Mouse (Mus musculus) retina, adult 2 months (tissue): Measurements from ENCODE around the gene Pheta1.
"Not testable (repeated sequence)": the region's sequence is repeated elsewhere in the genome, so short reads cannot be mapped to it uniquely, and the experiment has no call there.

Source experiments
- DNase-seq: peaks from one replicate; pipeline ENCODE4 v3.0.0-alpha.2; 2012; ENCODE audit warnings: low read depth, low spot score

The Pheta1 gene

DNA sequence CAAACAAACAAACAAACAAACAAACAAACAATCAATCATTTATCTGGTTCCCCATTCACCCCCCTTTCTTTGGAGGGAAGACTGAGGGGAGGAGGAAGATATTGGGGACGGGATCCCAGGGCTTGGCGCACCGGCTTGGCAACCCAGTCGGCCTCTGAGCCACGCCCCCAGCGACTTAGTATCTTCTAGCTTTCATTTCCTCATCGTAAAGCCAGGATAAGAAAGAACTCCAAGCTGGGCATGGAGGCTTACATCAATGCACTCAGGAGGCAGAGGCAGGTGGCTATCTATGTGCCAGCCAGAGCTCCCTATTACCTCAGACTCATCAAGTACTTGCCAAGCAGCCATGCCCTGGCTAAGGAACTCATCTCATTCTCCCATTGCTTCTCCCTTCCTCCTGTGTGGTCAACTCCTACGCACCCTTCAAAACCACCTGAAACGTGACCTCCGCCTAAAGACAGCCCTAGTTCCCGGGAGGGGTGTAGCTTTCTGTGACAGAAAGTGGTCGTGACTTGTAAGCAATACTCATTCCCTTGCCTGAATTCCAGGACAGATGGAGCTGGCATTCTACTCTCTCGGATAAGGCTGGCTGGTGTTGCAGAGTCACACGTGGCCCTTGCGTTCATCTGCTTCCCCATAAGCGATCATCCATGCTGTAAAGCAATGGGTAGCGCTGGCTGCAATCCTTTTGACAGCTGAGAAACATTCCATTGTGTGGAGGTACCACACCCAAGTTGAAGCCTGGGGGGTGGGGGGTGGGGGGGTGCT, 5.5 kb upstream of the Pheta1 start:
- no peak for DNase-seq

DNA sequence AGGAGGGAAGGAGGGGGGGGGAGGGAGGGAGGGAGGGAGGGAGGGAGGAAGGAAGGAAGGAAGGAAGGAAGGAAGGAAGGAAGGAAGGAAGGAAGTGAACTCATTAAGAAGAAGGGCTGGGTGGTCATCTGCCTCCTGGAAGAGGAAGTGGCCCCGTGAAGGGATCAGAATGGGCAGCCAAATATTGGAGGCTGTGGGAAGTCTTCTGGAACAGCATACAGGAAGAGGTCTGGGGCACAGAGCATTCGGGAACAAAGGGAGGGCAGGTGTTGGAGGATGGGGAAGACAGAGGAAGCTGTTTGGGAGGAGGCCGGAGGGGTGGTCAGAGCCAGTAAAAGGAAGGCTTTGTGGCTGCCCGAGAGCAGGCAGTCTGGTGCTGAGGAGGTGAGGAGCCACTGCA, 3.4 kb upstream of the Pheta1 start:
- DNase-seq = no peak

DNA sequence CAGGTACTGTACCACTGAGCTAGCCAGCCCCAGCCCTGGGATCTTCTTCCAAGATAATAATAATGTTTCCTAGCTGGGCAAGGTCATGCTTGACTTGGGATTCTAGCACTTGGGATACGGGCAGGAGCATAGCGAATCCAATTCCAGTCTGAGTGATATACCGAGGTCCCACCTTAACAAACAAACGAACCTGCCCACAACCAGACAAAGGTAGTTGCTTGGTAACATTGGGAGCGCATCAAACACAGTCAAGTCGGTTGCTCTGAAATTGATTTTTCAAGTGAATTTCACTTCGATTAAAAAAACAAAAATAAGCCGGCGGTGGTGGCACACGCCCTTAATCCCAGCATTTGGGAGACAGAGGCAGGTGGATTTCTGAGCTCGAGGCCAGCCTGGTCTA, 2.5 kb upstream of the Pheta1 start:
- DNase-seq = no peak

DNA sequence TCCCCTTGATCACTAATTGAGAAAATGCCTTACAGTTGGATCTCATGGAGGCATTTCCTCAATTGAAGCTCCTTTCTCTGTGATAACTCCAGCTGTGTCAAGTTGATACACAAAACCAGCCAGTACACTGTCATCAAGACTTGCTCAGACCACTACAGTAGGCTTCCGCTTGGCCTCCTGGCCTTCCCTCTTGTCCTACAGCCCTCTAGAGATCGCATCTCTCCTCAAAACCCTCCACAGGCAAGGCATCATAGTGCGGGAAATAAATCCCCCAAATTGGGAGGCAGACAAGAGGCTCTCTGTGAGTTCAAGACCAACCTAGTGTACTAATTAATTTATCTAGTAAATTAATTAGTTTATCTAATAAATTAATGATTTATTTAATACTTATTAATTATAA, 1.5 kb upstream of the Pheta1 start:
- not testable (repeated sequence) for DNase-seq

DNA sequence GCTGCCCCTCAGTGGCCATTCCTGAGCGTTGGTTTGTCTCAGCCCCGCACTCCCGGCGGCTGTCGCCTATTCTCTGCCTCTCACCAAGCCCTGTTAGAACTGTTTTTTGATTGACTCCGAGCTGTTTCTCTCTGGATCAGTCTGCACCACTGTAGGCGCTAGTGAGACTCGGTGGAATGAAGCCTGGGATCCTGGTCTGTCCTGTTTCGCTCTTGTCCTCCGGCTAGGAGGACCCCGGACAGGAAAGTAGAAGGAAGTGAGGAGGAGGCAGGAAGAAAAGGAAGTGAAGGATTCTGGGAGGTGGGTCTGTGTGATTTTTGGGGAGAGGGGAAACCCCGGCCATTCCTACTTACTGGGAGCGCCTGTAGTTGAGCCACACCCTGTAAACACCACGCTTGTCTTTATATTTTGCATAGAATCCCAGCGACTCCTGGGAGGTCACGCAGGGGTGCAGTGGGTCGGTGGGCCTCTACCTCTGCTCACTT, 707 bp upstream of the Pheta1 start:
- no peak for DNase-seq

DNA sequence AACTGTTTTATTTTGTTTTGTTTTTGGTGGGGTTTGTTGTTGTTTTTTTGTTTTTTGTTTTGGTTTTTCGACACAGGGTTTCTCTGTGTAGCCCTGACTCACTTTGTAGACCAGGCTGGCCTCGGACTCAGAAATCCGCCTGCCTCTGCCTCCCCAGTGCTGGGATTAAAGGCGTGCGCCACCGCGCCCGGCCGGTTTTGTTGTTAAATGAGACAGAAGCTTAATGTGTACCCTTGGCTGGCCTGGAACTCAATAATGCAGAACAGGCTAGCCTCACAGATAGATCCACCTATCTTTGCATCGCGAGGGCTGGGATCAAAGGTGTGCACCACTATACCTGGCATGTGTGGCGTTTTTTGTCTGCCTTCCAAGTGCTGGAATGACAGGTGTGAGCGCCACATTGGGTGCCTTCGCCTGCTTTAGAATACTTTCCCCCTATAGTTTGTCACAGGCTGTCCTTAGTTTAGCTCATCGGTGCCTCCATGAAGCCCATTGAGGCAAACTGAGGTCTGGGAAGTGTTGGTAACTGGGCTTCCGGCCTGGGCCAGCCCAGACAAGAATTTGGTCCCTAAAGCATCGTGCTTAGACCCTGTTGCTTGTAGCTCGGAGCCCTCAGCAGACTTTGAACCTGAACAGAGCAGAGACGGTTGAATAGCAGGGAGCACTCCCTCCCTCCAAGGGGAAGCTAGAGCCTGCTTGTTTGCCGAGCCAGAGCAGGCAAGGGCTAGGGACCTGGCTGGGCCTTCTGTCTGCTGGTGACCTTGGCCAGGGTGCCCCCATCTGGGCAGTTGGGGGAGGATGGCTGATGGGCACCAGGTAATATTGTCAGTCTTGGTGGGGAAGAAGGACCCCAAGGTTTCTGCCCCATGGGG, 930 bp downstream of the Pheta1 start:
- DNase-seq = no peak

DNA sequence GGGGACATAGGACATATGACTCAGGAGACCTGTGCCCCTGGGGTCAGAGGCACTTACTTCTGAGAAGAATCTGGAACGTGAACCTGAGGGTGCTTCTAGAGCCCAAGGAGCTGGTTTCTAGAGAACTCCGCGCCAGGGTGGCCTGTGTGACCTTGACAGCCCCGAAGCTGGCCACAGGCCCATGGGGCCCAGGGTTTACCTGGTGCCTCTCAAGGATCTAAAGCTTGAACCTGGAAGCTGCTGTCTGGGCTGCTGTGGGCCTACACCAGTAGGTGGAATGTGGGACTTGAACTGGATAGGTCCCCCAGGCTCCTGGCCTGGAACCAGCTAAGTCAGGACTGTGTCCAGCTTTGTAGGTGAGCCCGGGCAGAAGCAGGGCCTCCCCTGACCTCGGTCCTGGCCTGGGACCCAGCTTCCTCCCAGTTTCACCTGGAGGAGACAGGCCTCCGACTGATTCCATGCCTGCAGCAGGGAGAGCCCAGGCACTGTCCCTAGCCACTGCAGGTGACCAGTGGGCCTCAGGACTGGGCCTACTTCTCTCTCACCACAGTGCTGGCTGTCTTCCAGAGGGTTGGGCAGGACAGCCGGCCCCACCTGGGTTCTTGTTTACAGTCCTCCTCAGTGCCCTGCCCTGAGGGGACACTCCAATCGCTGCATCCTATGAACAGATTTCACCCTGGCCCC, 4.7 kb downstream of the Pheta1 start:
- no peak for DNase-seq

DNA sequence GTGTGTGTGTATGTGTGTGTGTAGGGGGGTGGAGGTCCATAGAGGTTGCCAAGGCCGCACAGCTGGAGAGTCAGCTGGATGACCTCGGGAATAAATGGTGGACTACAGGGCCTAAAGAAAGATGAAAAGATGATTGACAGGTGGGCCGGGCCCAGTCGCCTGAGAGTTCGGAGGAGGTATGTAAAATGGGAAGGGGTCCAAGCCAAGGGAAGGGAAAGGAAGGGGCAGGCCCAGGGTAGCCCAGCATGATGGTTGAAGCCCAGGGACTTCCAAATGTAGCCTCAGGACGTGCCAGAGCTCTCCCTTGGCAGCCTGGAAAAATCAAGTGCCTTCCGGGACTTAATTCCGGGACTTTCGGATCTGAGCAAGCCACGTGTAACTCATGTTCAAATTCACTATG, 6.0 kb downstream of the Pheta1 start:
- DNase-seq = no peak

DNA sequence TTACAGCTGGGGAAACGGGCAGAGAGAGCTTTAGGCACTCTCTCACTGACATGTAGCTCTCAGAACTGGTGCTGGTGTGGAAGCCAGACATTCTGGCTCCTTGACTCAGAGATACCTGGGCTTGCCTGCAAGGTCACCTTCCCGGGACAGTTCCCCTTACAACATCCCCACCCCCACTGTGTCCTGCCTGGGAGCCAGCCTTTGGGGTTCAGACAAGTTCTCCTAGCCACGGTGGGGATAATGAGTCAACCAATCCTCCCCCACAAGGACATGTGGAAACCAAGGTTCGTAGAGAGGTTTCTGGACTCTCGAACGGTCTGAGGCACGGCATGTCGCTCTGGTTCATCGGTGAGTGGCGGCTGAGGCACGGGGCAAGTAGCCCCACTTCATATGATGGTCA, 8.0 kb downstream of the Pheta1 start:
- DNase-seq = no peak

DNA sequence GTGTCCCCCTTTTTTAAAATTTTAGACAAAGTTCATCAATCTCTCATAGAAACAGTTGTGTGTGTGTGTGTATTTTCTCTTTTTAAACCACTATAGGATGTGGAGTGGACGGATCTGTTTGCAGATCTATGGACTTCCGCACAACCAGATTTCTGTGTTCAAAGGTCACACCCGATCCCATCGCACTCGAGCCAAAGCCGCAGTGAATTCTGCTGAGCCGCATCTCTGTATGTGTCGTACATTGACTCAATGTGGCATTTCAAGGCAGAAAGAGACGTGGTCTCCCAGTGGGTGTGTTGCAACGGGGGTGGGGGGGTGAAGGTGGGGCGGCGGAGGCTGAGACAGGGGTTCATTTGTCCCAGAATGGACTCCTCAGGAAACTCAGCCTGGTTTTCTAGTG, 9.6 kb downstream of the Pheta1 start:
- no peak for DNase-seq

DNA sequence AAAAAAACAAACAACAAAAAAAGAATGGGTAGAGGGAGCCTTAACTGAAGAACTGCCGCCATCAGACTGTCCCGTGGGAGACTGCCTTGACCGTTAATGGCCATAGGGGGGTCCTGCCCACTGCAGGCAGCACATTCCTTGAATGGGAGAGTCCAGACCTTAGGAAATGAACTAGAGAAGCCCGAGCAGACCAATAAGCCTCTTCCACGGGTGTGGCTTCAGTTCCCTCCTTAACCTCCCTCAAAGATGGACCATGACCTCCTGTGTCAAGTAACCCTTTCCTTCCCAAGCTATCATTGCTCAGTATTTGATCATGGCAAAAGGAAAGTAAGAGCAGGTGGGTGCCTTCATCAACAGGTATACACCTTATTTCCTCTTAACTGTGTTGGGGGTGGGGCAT, 13.2 kb downstream of the Pheta1 start:
- DNase-seq = no peak

DNA sequence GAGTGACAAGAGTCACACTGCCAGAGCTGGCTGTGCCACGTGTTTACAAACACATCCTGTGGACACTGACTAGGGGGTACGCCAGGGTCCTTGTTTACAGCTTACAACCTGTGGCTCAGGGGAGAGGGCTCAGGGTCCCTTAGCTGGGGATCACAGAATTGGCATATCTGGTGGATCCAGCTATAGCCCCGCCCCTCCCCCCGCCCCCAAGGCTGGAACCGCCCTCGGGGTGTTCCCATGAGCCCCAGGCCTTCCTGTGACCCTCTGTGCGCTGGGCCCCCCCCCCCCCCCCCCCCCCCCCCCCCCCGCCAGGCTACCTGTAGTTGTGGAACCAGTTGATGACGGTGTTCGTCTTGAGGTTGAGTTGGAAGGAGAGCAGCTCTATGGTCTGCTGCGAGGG, 15.5 kb downstream of the Pheta1 start:
- no peak for DNase-seq

DNA sequence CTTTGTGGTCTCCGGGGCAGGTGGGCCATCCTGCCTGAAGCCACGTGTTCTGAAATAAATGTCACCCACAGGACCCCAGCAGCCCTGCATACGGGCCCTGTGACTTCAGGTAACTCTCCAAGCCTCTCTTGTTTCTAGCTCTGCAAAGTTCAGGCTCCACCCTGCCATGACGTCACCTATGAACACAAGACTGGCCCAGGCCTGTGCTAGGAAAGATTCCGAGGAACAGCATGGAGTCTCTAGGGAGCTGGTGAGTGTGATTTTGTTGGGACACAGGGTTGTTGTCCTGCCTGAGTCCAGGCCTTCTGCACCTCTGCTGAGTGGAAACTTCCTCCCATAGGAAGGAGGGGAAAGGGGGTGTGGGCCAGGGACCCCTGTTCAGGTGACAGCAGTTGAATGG, 19.2 kb downstream of the Pheta1 start:
- no peak for DNase-seq

DNA sequence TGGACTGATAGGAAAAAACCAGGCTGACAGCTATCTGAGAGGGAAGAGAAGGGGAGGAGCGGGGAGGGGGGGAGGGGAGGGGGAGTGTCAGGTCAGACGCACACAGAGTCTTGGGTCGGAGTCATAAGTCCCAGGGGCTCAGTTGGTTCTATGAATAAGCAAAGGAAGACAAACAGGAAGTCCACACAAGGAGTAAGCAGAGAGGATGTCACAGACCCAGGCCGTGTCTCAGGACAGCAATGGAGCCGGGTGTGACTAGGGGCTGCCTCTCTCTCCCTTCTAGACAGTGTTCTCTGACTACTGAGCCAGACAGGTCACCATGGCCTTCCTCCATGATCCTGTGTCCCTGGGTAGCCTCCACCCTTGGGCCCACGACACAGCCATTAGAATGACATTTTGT, 22.0 kb downstream of the Pheta1 start:
- DNase-seq = no peak

DNA sequence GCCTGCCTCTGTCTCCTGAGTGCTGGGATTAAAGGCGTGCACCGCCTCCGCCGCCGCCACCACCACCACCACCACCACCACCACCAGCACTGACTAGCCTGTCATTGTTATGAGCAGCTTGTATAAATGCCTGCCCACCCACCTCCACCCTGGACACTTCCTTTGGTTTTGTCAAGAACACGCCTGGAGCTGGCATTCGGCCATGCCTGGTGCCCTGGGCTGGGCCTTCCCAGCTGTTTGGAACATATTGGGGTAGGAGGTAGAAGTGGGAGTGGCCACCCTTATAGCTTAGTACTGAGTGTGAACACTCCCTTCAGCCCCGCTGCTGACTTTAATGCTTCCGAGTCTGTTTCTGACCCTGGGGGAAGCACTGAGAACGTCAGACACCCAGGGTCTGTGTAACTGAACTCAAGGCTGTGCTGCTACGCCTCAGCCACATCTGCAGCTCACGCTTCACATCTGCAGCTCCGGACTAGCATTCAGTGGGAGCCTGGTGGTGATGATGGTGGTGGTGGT, 22.8 kb downstream of the Pheta1 start:
- no peak for DNase-seq

DNA sequence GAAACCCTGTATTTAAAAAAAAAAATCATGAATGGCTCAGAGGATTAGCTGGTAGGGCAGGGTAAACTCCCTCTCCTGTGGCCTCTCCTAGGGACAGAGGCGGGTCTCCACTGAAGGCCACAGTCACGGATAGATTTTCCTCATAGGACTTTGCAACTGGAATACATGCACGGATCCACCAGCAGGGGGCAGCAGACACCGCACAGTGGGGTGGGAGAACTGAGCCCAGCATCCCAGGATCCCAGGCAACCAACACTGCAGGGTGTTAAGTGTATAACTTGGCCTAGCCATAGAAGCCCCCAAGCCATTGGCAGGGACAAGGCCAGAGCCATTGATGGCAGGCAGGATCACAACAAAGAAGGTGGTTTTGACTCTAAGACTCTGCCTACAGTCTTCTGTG, 23.4 kb downstream of the Pheta1 start:
- DNase-seq = peak; percentile 40

DNA sequence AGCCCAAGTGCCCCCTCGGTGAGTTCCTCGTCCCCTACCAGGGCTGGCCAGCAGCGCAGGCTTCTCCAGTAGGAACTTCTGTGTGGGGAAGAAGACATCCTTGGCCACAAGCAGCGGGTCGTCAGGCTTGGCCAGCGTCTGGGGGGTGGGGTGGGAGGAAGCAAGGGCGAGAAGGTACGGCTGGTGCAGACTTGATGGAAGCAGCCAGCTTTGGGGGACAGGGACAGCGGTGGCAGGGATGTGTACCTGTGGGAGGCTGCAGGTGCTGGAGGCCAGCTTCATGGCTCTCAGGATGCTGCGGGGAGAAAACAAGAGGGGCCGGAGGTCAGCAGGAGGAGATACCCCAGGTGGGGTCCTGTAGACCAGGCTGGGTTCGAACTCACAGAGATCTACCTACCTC, 26.3 kb downstream of the Pheta1 start:
- no peak for DNase-seq

DNA sequence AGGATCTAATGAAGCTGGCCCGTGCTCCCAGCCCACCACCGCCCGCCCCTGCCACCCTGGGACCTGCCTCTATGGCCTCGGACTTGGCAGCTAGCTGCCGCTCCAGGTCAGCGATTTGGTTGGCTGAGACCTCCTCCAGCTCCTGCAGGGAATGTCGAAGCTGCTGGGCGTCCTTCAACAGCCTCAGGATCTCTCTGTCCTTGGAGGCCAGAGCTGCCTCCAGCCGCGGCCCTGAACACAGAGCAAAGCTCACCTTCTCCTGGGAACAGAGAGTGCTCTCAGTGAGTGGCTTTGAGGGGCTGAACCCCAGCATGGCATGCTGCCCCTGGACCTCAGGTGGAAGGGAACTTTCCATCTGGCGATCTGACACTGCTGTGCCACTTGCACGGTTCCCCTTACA, 28.1 kb downstream of the Pheta1 start:
- DNase-seq = no peak

DNA sequence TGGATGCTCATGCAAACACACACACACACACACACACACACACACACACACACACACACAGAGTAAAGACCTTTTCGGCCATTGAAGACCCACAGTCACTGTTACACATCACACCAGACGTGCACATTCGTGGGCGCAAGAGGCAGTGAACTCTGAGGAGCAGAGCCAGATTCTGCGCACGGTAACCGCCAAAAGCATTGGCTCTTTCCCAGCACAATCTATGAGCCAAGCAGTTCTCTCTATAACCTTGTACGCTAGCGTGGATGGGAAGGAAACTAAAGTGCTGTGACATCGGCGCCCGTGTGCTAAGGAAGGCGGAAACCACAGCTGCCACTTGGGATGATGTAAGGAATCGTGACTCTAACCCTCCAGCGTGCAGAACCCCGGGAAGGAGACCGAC, 29.9 kb downstream of the Pheta1 start:
- DNase-seq = no peak

DNA sequence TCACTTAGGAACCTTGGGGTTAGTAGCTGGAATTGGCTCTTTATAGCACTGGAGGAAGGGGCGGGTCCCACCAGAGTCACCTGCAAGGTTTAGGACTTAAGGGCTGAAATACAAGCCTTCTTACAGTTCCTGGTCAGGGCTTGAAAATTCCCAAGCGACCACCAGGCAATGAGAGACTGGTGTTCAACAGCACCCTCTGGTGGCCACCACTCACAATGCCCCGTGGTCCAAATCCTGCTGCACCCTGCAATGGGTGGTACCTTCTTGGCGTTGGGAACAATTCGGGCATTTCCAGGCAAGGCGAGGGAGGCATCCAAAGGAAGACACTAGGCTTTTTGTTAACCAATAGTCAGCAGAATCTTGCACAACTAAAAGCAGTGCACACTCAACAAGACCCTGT, 30.4 kb downstream of the Pheta1 start:
- no peak for DNase-seq

DNA sequence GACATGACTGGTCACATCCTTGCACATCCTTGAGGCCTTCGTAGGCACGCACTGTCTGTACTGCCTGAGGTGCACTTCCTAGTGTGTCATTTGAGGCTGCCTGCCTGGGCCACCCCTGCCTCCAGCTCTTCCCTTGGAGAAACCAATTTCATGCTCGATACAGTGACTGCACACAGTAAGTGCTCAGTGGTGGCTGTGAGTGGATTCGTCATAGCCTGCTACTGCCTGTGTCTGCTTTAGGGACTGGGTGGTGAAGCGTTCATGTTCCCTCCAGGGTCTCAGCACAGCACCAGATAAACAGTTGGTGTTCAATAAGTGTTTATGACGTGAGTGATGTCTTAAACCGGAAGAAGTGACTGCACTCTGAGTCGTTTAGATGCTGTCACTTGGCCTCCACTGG, 34.6 kb downstream of the Pheta1 start:
- DNase-seq = no peak

DNA sequence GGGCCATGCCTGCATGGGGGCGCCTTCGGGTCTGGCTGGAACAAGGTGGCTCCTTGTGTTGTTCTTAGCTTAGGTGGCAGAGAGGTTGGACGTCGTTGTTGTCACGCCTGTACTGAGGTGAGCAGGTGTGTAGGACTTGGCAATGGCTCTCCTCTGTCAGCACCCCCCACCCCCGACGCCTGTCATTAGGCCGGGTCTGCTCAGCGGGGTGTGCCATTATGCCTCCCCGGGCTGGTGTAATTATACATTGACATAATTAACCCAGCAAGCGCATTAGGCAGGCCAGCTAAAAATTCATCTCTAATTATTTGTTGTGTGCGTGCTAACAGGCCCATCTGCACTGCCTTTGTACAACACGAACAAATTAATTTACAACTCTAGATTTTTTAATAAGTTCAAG, 40.6 kb downstream of the Pheta1 start:
- no peak for DNase-seq
